Mouse (Mus musculus) urinary bladder, postnatal 0 days (tissue): Measurements from ENCODE around the gene Prox2. TPM values are rescaled to one million over a fixed set of nuclear protein-coding genes. Genes with fewer than 3 reads are reported as not detected.

Experiments used
- polyA plus RNA-seq: library from polyadenylated mRNA; unstranded; fragments of >200 nt; fragmentation: Nextera tagmentation; extraction: Ambion mirVana; gene quantifications from 2 replicates; pipeline ENCODE4 v1.2.1, GENCODE M21; 2015

The Prox2 gene
- polyA plus RNA-seq, result 2.4 and 3.4 TPM in 2 replicates

GRCm38 (mm10) chr12:85110698-85111592 is at the start of gene Prox2, which contains the start of gene Dlst:
TSS of gene Prox2 (minus strand) at chr12:85110759.
TSS of gene Dlst (plus strand) at chr12:85110833.

DNA sequence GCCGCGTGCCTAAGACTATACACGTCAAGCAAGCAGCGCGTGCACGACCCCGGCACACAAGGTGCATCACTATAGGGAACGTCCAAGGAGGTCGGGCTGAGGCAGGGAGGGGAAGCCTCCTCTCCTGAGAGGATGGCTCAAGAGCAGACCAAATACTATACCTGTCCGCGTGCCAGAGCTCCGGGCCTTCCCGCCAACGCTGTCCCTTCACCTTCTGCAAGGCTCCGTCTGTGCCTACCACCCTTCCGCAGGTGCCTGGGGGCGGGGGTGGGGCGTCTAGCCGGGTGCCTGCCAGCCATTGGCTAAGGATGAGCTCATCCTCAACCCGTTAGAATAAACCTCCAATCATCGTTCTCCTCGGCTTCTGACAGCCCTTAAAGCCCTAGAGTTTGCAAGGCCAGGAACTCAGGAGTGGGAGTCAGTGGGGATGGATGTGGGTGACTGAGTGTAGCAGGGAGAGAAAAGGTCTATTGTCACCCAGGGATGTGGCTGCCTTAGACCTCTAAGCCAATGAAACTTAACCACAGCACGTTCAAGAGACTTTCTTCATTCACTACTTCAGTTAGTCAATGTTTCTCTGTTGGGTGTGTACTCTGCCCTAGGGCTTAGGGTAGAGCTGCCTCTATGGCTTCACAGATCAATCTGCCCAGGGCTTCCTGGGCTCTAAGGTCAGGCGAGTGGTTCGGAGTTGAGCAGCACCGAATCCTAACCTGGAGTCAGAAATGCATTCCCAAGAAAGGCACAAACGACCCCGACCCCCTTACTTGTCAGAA is 40.6 kb upstream of the Prox2 start, which contains the start of gene Rps6kl1:
TSS of gene Rps6kl1 (minus strand) at position 263 of the 773 bp plus-strand sequence.

Other genes with a start within 250 kb of the Prox2 start
- gene Ltbp2, start 234.2 kb downstream of the Prox2 start, polyA plus RNA-seq, result 2.0 and 2.3 TPM in 2 replicates
- gene Fcf1, start 139.9 kb downstream of the Prox2 start, polyA plus RNA-seq, result 82.8 and 84.3 TPM in 2 replicates
- gene Arel1, start 139.9 kb downstream of the Prox2 start, polyA plus RNA-seq, result 5.2 and 6.0 TPM in 2 replicates
- gene Ylpm1, start 114.4 kb downstream of the Prox2 start, polyA plus RNA-seq, result 10.1 and 13.2 TPM in 2 replicates
- 92.6 and 93.3 TPM in 2 replicates for gene Dlst, start 74 bp upstream of the Prox2 start, polyA plus RNA-seq
- 0.31 and 0.35 TPM in 2 replicates for gene Rps6kl1, start 40.5 kb upstream of the Prox2 start, polyA plus RNA-seq
- 6.5 and 6.8 TPM in 2 replicates for gene Pgf, start 67.0 kb upstream of the Prox2 start, polyA plus RNA-seq
- 48.3 and 54.9 TPM in 2 replicates for gene Eif2b2, start 108.7 kb upstream of the Prox2 start, polyA plus RNA-seq
- gene Mlh3, start 159.8 kb upstream of the Prox2 start, polyA plus RNA-seq, result 4.0 and 4.8 TPM in 2 replicates
- 47.3 and 47.6 TPM in 2 replicates for gene Acyp1, start 177.7 kb upstream of the Prox2 start, polyA plus RNA-seq
- gene Zc2hc1c, start 177.8 kb upstream of the Prox2 start, polyA plus RNA-seq, result 1.3 and 1.4 TPM in 2 replicates
- 14.5 and 15.1 TPM in 2 replicates for gene Nek9, start 228.6 kb upstream of the Prox2 start, polyA plus RNA-seq